Mouse (Mus musculus) naive thymus-derived CD4-positive, alpha-beta T cell, adult 2 months (primary cell): ENCODE measurements around the gene Lmx1a.
A peak's percentile ranks its signal among the peaks of the same experiment; 100 is the strongest.

Source experiments
- DNase-seq: peaks from one replicate; pipeline ENCODE4 v3.0.0-alpha.2; 2011; ENCODE audit warnings: low read depth

The Lmx1a gene

GRCm38 (mm10) chr1:167694731-167695130, 5.7 kb downstream of the Lmx1a start:
- no peak for DNase-seq

GRCm38 (mm10) chr1:167695910-167696459, 6.9 kb downstream of the Lmx1a start:
- no peak for DNase-seq

GRCm38 (mm10) chr1:167699706-167700105, 10.7 kb downstream of the Lmx1a start:
- no peak for DNase-seq

GRCm38 (mm10) chr1:167700221-167700620, 11.2 kb downstream of the Lmx1a start:
- no peak for DNase-seq

- no peak for DNase-seq
Measured at GRCm38 (mm10) chr1:167705527-167705926, 16.5 kb downstream of the Lmx1a start.

GRCm38 (mm10) chr1:167708761-167709160, 19.7 kb downstream of the Lmx1a start:
- DNase-seq, result no peak

GRCm38 (mm10) chr1:167715730-167716341, 26.8 kb downstream of the Lmx1a start:
- no peak for DNase-seq

- no peak for DNase-seq
Measured at GRCm38 (mm10) chr1:167734471-167734870, 45.4 kb downstream of the Lmx1a start.

- no peak for DNase-seq
Measured at GRCm38 (mm10) chr1:167736793-167737192, 47.8 kb downstream of the Lmx1a start.

GRCm38 (mm10) chr1:167739286-167739685, 50.2 kb downstream of the Lmx1a start:
- DNase-seq, result no peak

- DNase-seq, result no peak
Measured at GRCm38 (mm10) chr1:167746676-167747075, 57.6 kb downstream of the Lmx1a start.

GRCm38 (mm10) chr1:167752661-167753060, 63.6 kb downstream of the Lmx1a start:
- no peak for DNase-seq

GRCm38 (mm10) chr1:167754085-167754484, 65.0 kb downstream of the Lmx1a start:
- no peak for DNase-seq

GRCm38 (mm10) chr1:167754636-167755522, 65.8 kb downstream of the Lmx1a start:
- no peak for DNase-seq

GRCm38 (mm10) chr1:167758208-167758607, 69.2 kb downstream of the Lmx1a start:
- no peak for DNase-seq

- no peak for DNase-seq
Measured at GRCm38 (mm10) chr1:167760307-167760706, 71.3 kb downstream of the Lmx1a start.

GRCm38 (mm10) chr1:167761785-167762223, 72.8 kb downstream of the Lmx1a start:
- DNase-seq, result no peak

- DNase-seq, result no peak
Measured at GRCm38 (mm10) chr1:167766619-167767018, 77.6 kb downstream of the Lmx1a start.

GRCm38 (mm10) chr1:167770457-167770856, 81.4 kb downstream of the Lmx1a start:
- no peak for DNase-seq

- no peak for DNase-seq
Measured at GRCm38 (mm10) chr1:167779766-167780488, 90.9 kb downstream of the Lmx1a start.

GRCm38 (mm10) chr1:167781787-167782484, 92.9 kb downstream of the Lmx1a start:
- DNase-seq, result peak; percentile 3

GRCm38 (mm10) chr1:167784067-167784466, 95.0 kb downstream of the Lmx1a start:
- no peak for DNase-seq
